Mouse (Mus musculus) macrophage (primary cell): Measurements from ENCODE around the gene Mat2a. TPM values are rescaled to one million over a fixed set of nuclear protein-coding genes. Genes with fewer than 3 reads are reported as not detected.
A peak's percentile ranks its signal among the peaks of the same experiment; 100 is the strongest.

Experiments used
- H3K27ac ChIP-seq: fragments of 350-480 bp; formaldehyde crosslinking; 2 replicates; pipeline ENCODE4 v1.9.0; 2021
- H3K36me3 ChIP-seq: fragments of 350-480 bp; formaldehyde crosslinking; 2 replicates; pipeline ENCODE4 v1.9.0; 2021; ENCODE audit errors: inconsistent target
- H3K4me3 ChIP-seq: fragments of 350-480 bp; formaldehyde crosslinking; 2 replicates; pipeline ENCODE4 v1.9.0; 2021; ENCODE audit errors: inconsistent target
- H3K79me2 ChIP-seq: fragments of 350-480 bp; formaldehyde crosslinking; 2 replicates; pipeline ENCODE4 v1.9.0; 2021; ENCODE audit errors: inconsistent target
- WGBS: methylation state at CpG from one replicate; pipeline ENCODE4 v1.1.7; 2026; ENCODE audit warnings: inconsistent platforms; ENCODE audit not compliant: missing documents; 5-methylcytosine and 5-hydroxymethylcytosine counted together
- polyA plus RNA-seq: library from polyadenylated mRNA; stranded (reverse); fragments of 250-400 nt; gene quantifications from 3 replicates; pipeline ENCODE4 v1.2.4, GENCODE M21; 2018; ENCODE audit warnings: inconsistent platforms

Gene Mat2a
- polyA plus RNA-seq, 1 experiment from 2014 or later = 98.5 TPM

DNA sequence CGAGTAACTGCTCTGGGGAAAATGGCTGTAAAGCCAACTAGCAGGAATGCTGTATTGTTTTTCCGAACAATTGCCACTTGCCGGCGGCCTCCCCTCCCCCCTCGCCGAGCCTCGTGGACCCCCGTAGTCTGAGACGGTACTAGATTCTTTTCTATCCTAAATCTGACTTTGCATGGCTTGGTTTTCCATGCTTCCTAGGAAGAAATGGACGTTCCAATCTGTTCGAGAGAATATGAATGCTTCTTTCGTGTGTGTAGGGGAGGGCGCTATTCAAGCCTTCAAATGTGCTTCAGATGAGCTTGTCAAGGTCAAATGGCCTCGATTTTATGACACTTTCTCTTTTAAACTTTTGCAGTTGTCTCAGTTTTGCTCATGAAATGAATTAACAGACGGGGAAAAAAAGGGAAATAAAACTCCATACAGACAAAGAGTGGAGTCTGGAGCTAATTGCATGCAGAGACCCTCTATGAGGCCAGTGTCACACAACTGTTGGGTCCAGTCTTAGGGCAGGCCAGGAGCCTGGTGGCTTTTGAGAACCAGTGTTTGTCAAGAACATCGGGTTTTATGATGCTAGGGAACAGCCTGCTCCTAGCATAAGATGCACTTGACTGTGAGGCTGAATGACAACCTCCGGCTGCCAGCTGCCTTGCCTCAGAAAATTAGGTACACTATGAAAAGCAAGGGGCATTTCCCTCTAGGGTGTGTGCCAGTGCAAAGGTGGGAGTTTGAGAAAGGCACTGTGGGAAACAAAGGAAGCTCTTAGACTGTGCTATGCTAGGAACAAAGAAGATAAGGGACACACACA is 1.0 kb upstream of the Mat2a start:
- Histone ChIP-seq H3K36me3 (peaks cover 20% of the 10 kb centered on the region), H3K79me2 (peaks cover 37% of the 10 kb centered on the region), H3K27ac (peak overlapping the region; percentile 92), H3K4me3 (peak overlapping the region; percentile 70)
- 6% methylated on average over 17 of the region's 17 CpGs for WGBS

DNA sequence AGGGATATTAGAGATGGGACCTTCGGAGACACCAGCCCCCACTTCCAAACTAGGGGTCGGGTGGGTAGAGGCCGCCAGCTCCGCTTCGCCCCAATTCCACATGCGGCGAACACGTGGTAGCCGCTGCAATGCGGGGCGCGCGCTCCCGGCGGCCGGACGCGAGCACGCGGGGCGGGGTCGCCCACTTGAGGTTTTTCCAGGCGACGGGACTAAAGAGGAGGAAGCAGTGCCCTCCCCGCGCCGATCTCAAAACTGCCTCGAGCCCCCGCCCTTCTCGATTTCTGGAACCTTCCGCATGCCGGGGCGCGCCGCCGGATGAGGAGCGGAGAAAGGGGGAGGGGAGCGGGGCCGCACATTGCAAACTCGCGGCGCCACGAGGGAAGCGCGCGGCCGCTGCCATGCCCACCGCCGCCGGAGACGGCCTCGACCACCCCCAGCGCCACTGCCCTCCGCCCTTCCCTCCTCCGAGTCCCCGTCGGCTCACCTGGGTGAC is 450 bp downstream of the Mat2a start:
- H3K36me3 ChIP-seq = peaks cover 25% of the 10 kb centered on the region
- H3K27ac ChIP-seq = peak overlapping the region; percentile 92
- H3K4me3 ChIP-seq = peak overlapping the region; percentile 77
- H3K79me2 ChIP-seq = peaks cover 42% of the 10 kb centered on the region
- 1% methylated on average over 49 of the region's 57 CpGs for WGBS

DNA sequence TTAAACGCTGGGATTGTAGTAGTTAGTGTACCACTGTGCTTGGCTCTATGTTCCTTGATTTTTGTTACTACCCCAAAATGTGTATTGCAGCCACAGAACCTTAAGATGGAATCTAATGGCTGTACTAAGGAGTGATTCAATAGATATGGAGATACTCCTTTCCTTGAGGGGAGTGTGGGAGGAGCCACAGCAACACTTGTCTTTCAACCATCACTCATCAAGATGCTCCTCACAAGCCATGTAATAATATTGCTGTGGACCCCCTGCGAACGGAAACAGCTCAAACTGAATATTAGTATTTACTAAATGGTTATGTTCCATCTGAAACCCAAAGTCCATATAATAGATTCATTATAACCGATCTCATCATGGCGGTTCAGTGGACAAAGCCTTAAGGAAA is 1.1 kb downstream of the Mat2a start:
- 1% methylated on average over 5 of the region's 5 CpGs for WGBS
- Histone ChIP-seq H3K27ac (peak overlapping the region; percentile 52), H3K4me3 (peak overlapping the region; percentile 77), H3K79me2 (peaks cover 42% of the 10 kb centered on the region), H3K36me3 (peaks cover 32% of the 10 kb centered on the region)

DNA sequence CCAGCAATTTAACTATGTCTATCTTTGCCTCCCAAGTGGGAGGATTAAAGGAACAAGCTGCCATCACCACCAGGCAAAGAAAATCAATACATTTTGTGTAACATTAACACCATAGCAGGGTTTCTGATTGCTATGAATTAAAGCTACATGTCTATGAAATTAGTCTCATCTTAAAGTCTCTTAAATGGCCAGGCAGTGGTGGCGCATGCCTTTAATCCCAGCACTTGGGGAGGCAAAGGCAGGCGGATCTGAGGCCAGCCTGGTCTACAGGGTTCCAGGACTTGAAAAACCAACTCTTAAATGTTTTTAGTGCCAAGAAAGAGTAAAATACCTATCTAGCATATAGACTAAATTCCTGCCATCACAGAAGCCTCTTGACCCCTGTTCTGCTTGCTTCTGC is 7.2 kb downstream of the Mat2a start:
- WGBS = 100% methylated on average over 2 of the region's 2 CpGs
- H3K36me3 ChIP-seq = peaks cover 58% of the 10 kb centered on the region
- no peak overlapping the region for H3K27ac ChIP-seq

DNA sequence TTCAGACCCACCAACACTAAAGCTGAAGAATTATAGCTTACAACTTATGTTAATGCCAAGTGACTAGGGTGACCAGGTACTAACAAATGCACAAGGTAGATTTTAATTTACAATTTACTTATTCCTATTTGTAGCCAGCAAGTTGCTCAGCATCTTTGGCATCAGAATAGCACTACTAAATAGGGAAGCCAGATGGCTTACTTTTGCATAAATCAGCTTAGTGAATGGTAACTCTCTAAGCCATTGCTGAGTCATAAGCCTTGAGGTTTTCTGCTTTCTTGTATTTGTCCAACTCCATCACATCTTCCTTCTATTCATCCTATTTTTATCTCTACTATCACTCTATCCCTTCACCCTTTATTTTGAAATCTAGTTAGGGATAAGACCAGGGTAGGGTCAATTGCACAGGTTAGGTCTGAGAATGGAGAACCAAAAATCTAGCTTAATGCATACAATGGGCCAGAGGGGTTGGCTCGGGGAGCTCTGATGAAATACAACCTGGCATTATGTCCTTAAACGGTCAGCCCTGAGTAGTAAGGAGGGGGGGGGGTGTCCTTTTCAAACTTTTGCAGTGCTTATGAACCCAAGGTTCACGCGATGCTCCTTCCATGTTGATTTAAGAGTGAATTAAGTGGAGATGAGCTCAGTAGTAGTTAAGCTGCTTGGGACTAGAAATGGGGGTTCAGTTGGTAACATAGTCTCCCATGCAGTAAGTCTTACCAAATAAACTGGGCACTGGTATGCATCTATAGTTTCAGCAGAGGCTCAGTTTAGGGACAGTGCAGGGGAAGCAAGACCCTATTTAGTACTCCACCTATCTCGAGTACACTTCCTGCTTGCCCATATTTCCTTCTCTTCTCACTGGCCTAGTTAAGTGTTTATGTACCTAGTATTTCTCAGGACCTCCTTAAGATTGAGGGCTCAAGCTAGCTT is 8.1 kb downstream of the Mat2a start:
- Histone ChIP-seq H3K27ac (peak overlapping the region; percentile 19), H3K79me2 (peaks cover 14% of the 10 kb centered on the region), H3K36me3 (peaks cover 49% of the 10 kb centered on the region; the same call in 1 of the 2 replicates), H3K4me3 (no peak overlapping the region)
- 53% methylated on average over 5 of the region's 5 CpGs for WGBS

More for the DNA sequence above, 7.2 kb downstream of the Mat2a start:
- Histone ChIP-seq H3K4me3 (no peak overlapping the region), H3K79me2 (peaks cover 23% of the 10 kb centered on the region)

DNA sequence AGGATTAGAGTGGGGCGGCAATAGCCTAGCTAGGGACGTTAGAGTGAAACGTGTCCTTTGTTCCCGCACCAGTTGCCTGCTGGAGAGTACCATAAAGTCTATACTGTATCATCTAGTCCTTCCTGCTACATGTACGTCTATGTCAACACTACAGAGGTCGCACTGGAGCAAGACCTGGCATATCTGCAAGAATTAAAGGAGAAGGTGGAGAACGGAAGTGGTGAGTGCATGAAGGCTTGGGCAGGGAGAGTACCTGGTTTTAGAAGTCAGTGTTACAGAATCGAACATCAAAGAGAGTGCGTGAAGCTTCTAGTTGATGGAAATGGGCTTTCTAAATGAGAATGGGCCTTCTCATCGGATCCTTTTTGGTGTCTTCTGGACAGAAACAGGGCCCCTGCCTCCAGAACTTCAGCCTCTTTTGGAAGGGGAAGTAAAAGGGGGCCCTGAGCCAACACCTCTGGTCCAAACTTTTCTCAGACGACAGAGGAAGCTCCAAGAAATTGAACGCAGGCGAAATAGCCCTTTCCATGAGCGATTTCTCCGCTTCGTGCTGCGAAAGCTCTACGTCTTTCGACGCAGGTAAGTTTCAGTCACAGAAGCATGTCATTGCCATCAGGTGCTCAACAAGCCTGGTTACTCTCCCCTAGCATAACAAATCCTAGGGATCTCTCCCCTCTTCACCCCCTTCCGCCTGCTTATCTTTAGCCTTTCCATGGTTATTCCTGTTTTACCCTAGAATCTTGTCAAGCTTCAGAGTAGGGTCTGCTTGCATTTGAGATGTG is 10.1 kb downstream of the Mat2a start:
- Histone ChIP-seq H3K4me3 (no peak overlapping the region), H3K27ac (no peak overlapping the region), H3K36me3 (peaks cover 55% of the 10 kb centered on the region), H3K79me2 (no peaks in the 10 kb centered on the region)
- WGBS = 89% methylated on average over 21 of the region's 21 CpGs

DNA sequence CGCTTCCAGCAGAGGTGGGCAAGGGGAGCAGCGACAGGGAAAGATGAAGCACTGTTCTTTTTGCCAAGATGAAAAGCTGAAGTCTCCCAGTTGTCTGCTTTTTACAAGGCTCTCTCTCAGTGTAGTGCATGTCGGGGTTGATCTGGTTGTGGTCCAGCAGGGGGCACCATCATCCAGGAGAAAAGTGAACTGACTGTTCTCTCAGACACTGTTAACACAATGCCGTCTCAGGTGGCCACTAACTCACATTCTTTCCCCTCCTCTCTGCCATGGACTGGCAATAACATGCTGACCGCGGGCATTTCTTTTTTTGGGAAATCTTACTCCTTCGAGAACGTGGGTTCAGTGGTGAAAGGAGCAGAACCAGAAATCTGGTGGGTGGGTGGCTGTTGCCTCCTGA is 11.3 kb downstream of the Mat2a start:
- no peak overlapping the region for H3K27ac ChIP-seq
- 61% methylated on average over 8 of the region's 8 CpGs for WGBS
- H3K36me3 ChIP-seq = peaks cover 58% of the 10 kb centered on the region
- no peaks in the 10 kb centered on the region for H3K79me2 ChIP-seq
- H3K4me3 ChIP-seq = no peak overlapping the region

DNA sequence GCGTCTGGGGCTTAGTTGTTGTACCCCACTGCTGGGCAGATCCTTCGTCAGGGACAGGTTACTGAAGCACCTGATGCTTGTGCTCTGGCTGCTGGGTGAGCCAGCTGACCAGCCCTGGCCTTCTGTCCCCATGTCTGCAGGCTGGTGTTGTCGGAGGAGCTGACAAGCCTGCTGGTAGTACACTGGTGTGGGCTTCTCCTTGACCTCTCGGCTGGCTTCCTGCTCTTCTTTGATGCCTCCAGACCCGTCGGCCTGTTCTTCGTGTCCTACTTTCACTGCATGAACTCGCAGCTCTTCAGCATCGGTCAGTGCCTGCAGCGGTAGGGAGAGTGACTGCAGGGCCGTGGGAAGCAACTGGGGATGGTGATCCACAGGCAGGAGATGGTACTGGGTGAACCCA is 13.7 kb downstream of the Mat2a start:
- H3K79me2 ChIP-seq = no peaks in the 10 kb centered on the region
- 98% methylated on average over 11 of the region's 11 CpGs for WGBS
- peaks cover 53% of the 10 kb centered on the region for H3K36me3 ChIP-seq
- no peak overlapping the region for H3K4me3 ChIP-seq
- no peak overlapping the region for H3K27ac ChIP-seq

DNA sequence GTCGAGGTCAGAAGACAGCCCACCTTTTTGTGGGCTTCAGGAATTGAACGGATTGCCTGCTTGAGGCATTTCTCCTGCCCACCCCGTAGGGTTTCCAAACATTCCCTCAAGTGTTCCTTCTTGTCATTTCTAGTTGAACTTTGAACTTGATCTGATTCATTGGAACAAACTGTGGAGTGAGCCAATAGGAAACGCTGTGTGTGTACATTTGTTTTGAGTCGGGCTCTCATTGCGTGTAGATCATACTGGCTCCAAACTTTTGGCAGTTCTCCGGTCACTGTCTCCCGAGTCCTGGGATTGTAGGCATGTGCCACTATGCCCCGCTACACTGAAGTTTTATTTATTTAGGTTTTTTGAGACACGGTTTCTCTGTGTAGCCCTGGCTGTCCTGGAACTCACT is 18.5 kb downstream of the Mat2a start:
- 91% methylated on average over 10 of the region's 10 CpGs for WGBS
- H3K27ac ChIP-seq = no peak overlapping the region
- no peaks in the 10 kb centered on the region; the same call in 1 of the 2 replicates for H3K79me2 ChIP-seq
- peaks cover 55% of the 10 kb centered on the region for H3K36me3 ChIP-seq
- H3K4me3 ChIP-seq = no peak overlapping the region

DNA sequence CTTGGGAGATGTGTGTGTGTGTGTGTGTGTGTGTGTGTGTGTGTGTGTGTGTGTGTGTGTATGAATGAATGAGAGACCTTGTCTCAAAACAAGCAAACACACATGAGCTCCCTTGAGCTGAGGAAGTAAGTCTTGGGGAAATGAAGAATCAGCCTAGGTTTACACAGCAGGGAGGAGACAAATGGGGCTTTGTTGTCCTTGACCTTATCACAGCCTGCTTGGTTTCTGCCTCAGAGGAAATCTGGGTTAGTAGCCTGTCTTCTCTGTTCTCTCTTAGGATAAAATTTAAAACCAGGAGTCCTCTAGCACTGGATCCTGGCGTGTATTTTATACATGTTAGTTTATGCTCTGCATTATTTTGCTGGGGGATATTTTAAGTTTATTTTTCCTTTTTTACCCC is 19.6 kb downstream of the Mat2a start:
- H3K27ac ChIP-seq = no peak overlapping the region
- WGBS = 83% methylated on average over 1 of the region's 1 CpGs
- peaks cover 5% of the 10 kb centered on the region; the same call in 1 of the 2 replicates for H3K79me2 ChIP-seq
- no peak overlapping the region for H3K4me3 ChIP-seq
- peaks cover 44% of the 10 kb centered on the region for H3K36me3 ChIP-seq

DNA sequence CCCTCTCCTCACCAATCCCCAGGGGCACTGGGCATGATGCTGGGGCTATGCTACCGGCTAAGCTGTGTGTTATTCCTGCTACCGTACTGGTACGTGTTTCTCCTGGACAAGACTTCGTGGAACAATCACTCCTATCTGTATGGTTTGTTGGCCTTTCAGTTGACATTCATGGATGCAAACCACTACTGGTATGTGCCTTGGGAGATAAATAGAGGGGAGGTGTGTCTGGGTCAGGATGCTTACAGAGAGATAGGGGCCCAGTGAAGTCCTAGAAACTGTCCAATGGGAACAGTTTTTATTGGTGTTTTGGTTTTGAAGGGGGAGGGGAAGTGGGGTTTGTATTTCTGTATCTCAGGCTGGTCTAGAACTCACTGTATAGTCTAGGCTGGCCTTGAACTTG is 21.1 kb downstream of the Mat2a start:
- Histone ChIP-seq H3K79me2 (peaks cover 11% of the 10 kb centered on the region; the same call in 1 of the 2 replicates), H3K36me3 (peaks cover 29% of the 10 kb centered on the region; the same call in 1 of the 2 replicates), H3K4me3 (no peak overlapping the region), H3K27ac (no peak overlapping the region)
- WGBS = 98% methylated on average over 4 of the region's 4 CpGs

DNA sequence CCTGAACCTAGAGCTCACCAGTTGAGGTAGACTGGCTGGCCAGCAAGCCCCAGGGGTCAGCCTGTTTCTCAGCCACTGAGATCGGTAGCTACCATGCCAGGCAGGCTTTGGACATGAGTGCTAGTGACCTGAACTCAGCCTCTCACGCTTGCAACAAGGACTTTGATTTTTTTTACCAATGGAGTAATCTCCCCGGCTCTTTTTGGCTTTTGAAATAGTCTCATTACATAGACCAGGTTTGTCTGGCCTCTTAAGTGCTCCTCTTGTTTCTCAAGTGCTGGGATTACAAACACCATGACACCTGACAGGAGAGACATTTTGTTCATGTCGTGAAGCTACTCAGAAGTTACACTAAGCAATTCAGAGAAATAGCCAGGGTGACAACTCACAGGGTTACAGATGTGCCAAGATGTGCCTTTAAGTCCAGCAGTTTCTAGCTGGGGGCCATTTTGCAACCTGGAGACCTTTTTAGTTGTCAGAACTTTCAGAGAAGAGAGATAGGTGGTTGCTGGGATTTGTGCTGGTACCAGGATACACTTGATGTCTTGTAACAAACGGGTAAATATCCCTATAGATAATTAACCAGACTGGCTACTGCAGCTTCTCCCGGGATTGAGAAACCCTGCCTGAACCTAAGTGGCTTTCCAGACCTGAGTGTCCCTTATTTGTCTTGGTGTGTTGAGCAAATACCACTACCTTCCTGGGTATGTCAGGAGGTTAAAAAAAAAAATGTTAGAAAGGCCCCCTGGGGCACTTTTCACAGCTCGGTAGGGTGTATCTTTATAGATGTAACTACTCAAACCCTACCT is 23.2 kb downstream of the Mat2a start:
- 94% methylated on average over 7 of the region's 7 CpGs for WGBS
- no peak overlapping the region for H3K4me3 ChIP-seq

DNA sequence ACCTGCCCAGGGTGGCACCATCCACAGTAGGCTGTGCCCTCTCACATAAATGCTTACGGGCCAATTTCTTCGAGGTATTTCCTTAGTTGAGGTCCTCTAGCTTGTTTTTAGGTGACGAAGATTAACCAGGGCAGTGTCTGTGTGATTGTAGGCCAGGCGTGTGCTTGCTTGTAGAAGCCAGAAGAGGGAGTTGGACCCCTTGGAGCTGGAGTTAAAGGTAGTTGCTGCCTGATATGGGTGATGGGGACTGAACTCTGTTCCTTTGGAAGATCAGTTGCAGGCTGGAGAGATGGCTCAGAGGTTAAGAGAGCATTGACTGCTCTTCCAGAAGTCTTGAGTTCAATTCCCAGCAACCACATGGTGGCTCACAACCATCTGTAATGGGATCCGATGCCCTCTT is 24.2 kb downstream of the Mat2a start:
- Histone ChIP-seq H3K4me3 (peak overlapping the region; percentile 90; the same call in 1 of the 2 replicates), H3K27ac (no peak overlapping the region), H3K36me3 (peaks cover 20% of the 10 kb centered on the region; the same call in 1 of the 2 replicates), H3K79me2 (peaks cover 11% of the 10 kb centered on the region; the same call in 1 of the 2 replicates)
- WGBS = 79% methylated on average over 5 of the region's 5 CpGs

More for the DNA sequence above, 23.2 kb downstream of the Mat2a start:
- Histone ChIP-seq H3K36me3 (peaks cover 20% of the 10 kb centered on the region; the same call in 1 of the 2 replicates), H3K27ac (no peak overlapping the region), H3K79me2 (peaks cover 11% of the 10 kb centered on the region; the same call in 1 of the 2 replicates)
